Mouse (Mus musculus): Measurements from ENCODE around the gene Mettl7b. TPM values are rescaled to one million over a fixed set of nuclear protein-coding genes. Genes with fewer than 3 reads are reported as not detected.

Gene Mettl7b
- total RNA-seq, 2 experiments from 2014 or later = not detected

Other genes with a start within 250 kb of the Mettl7b start
- 9.6 and 16.2 TPM in 2 replicates for gene Dgka, start 216.1 kb downstream of the Mettl7b start, total RNA-seq (2015; ENCODE audit: low replicate concordance)
- 2.5 and 9.6 TPM in 2 replicates for gene Dgka, start 216.1 kb downstream of the Mettl7b start, total RNA-seq (2017; ENCODE audit: low replicate concordance)
- 13.8 and 19.5 TPM in 2 replicates for gene Pym1, start 213.1 kb downstream of the Mettl7b start, total RNA-seq (2015; ENCODE audit: low replicate concordance)
- gene Pym1, start 213.1 kb downstream of the Mettl7b start, total RNA-seq (2017; ENCODE audit: low replicate concordance) = 15.5 and 19.7 TPM in 2 replicates
- gene Mmp19, start 170.1 kb downstream of the Mettl7b start, total RNA-seq (2015; ENCODE audit: low replicate concordance) = 1.3 and 1.4 TPM in 2 replicates
- 0.90 and 1.9 TPM in 2 replicates for gene Mmp19, start 170.1 kb downstream of the Mettl7b start, total RNA-seq (2017; ENCODE audit: low replicate concordance)
- gene Dnajc14, start 156.9 kb downstream of the Mettl7b start, total RNA-seq (2015; ENCODE audit: low replicate concordance) = 15.1 and 15.5 TPM in 2 replicates
- gene Dnajc14, start 156.9 kb downstream of the Mettl7b start, total RNA-seq (2017; ENCODE audit: low replicate concordance) = 23.5 and 24.6 TPM in 2 replicates
- 6.5 TPM in 1 of 2 replicates, not detected in the other for gene Tmem198b, start 156.6 kb downstream of the Mettl7b start, total RNA-seq (2015; ENCODE audit: low replicate concordance)
- gene Tmem198b, start 156.6 kb downstream of the Mettl7b start, total RNA-seq (2017; ENCODE audit: low replicate concordance) = 0.26 and 2.0 TPM in 2 replicates
- gene Sarnp, start 143.7 kb downstream of the Mettl7b start, total RNA-seq (2015; ENCODE audit: low replicate concordance) = 151 and 206 TPM in 2 replicates
- gene Sarnp, start 143.7 kb downstream of the Mettl7b start, total RNA-seq (2017; ENCODE audit: low replicate concordance) = 162 and 172 TPM in 2 replicates
- 32.7 and 45.4 TPM in 2 replicates for gene Ormdl2, start 139.3 kb downstream of the Mettl7b start, total RNA-seq (2015; ENCODE audit: low replicate concordance)
- gene Ormdl2, start 139.3 kb downstream of the Mettl7b start, total RNA-seq (2017; ENCODE audit: low replicate concordance) = 23.9 and 91.4 TPM in 2 replicates
- gene Gdf11, start 69.3 kb downstream of the Mettl7b start, total RNA-seq (2015; ENCODE audit: low replicate concordance) = 0.36 TPM in 1 of 2 replicates, not detected in the other
- not detected in 2 replicates for gene Gdf11, start 69.3 kb downstream of the Mettl7b start, total RNA-seq (2017; ENCODE audit: low replicate concordance)
- gene Cd63, start 60.0 kb downstream of the Mettl7b start, total RNA-seq (2015; ENCODE audit: low replicate concordance) = 57.4 and 85.1 TPM in 2 replicates
- 17.7 and 28.4 TPM in 2 replicates for gene Cd63, start 60.0 kb downstream of the Mettl7b start, total RNA-seq (2017; ENCODE audit: low replicate concordance)
- 11.7 TPM in 1 of 2 replicates, not detected in the other for gene Rdh5, start 38.1 kb downstream of the Mettl7b start, total RNA-seq (2015; ENCODE audit: low replicate concordance)
- gene Rdh5, start 38.1 kb downstream of the Mettl7b start, total RNA-seq (2017; ENCODE audit: low replicate concordance) = 20.1 TPM in 1 of 2 replicates, not detected in the other
- gene Bloc1s1, start 37.0 kb downstream of the Mettl7b start, total RNA-seq (2015; ENCODE audit: low replicate concordance) = 49.0 and 51.2 TPM in 2 replicates
- gene Bloc1s1, start 37.0 kb downstream of the Mettl7b start, total RNA-seq (2017; ENCODE audit: low replicate concordance) = 15.5 and 37.2 TPM in 2 replicates
- not detected in 2 replicates for gene Itga7, start 27.2 kb downstream of the Mettl7b start, total RNA-seq (2015; ENCODE audit: low replicate concordance)
- gene Itga7, start 27.2 kb downstream of the Mettl7b start, total RNA-seq (2017; ENCODE audit: low replicate concordance) = not detected in 2 replicates
- gene Olfr9, start 28.4 kb upstream of the Mettl7b start, total RNA-seq (2015; ENCODE audit: low replicate concordance) = not detected in 2 replicates
- not detected in 2 replicates for gene Olfr9, start 28.4 kb upstream of the Mettl7b start, total RNA-seq (2017; ENCODE audit: low replicate concordance)
- gene Olfr763, start 49.8 kb upstream of the Mettl7b start, total RNA-seq (2015; ENCODE audit: low replicate concordance) = not detected in 2 replicates
- gene Olfr763, start 49.8 kb upstream of the Mettl7b start, total RNA-seq (2017; ENCODE audit: low replicate concordance) = not detected in 2 replicates
- not detected in 2 replicates for gene Olfr764-ps1, start 78.9 kb upstream of the Mettl7b start, total RNA-seq (2015; ENCODE audit: low replicate concordance)
- not detected in 2 replicates for gene Olfr764-ps1, start 78.9 kb upstream of the Mettl7b start, total RNA-seq (2017; ENCODE audit: low replicate concordance)
- gene Olfr765, start 89.0 kb upstream of the Mettl7b start, total RNA-seq (2015; ENCODE audit: low replicate concordance) = not detected in 2 replicates
- gene Olfr765, start 89.0 kb upstream of the Mettl7b start, total RNA-seq (2017; ENCODE audit: low replicate concordance) = not detected in 2 replicates
- not detected in 2 replicates for gene Olfr766-ps1, start 108.0 kb upstream of the Mettl7b start, total RNA-seq (2015; ENCODE audit: low replicate concordance)
- not detected in 2 replicates for gene Olfr766-ps1, start 108.0 kb upstream of the Mettl7b start, total RNA-seq (2017; ENCODE audit: low replicate concordance)
- not detected in 2 replicates for gene Olfr767, start 121.9 kb upstream of the Mettl7b start, total RNA-seq (2015; ENCODE audit: low replicate concordance)
- not detected in 2 replicates for gene Olfr767, start 121.9 kb upstream of the Mettl7b start, total RNA-seq (2017; ENCODE audit: low replicate concordance)
- not detected in 2 replicates for gene Olfr768, start 138.4 kb upstream of the Mettl7b start, total RNA-seq (2015; ENCODE audit: low replicate concordance)
- not detected in 2 replicates for gene Olfr768, start 138.4 kb upstream of the Mettl7b start, total RNA-seq (2017; ENCODE audit: low replicate concordance)
- not detected in 2 replicates for gene Olfr769, start 156.9 kb upstream of the Mettl7b start, total RNA-seq (2015; ENCODE audit: low replicate concordance)
- gene Olfr769, start 156.9 kb upstream of the Mettl7b start, total RNA-seq (2017; ENCODE audit: low replicate concordance) = not detected in 2 replicates
- gene Olfr770, start 178.0 kb upstream of the Mettl7b start, total RNA-seq (2015; ENCODE audit: low replicate concordance) = not detected in 2 replicates
- gene Olfr770, start 178.0 kb upstream of the Mettl7b start, total RNA-seq (2017; ENCODE audit: low replicate concordance) = not detected in 2 replicates
- gene Olfr771, start 203.8 kb upstream of the Mettl7b start, total RNA-seq (2015; ENCODE audit: low replicate concordance) = not detected in 2 replicates
- not detected in 2 replicates for gene Olfr771, start 203.8 kb upstream of the Mettl7b start, total RNA-seq (2017; ENCODE audit: low replicate concordance)
- gene Olfr772, start 216.9 kb upstream of the Mettl7b start, total RNA-seq (2015; ENCODE audit: low replicate concordance) = not detected in 2 replicates
- gene Olfr772, start 216.9 kb upstream of the Mettl7b start, total RNA-seq (2017; ENCODE audit: low replicate concordance) = not detected in 2 replicates
- gene Olfr773, start 226.4 kb upstream of the Mettl7b start, total RNA-seq (2015; ENCODE audit: low replicate concordance) = not detected in 2 replicates
- gene Olfr773, start 226.4 kb upstream of the Mettl7b start, total RNA-seq (2017; ENCODE audit: low replicate concordance) = not detected in 2 replicates

All from erythroid progenitor cell, adult 5-6 weeks (primary cell).